Mouse (Mus musculus) cortical plate, adult 2 months (tissue): ENCODE measurements around the gene Otop2.

Experiments
- CTCF ChIP-seq: fragments of 200-500 bp; IDR thresholded peaks from 2 replicates; pipeline ENCODE4 v1.5.1; 2011; ENCODE audit warnings: mild to moderate bottlenecking, control low read depth, low read length; ENCODE audit not compliant: insufficient read depth; ENCODE audit errors: extremely low read depth
- POLR2A ChIP-seq: fragments of 200-500 bp; IDR thresholded peaks from 2 replicates; pipeline ENCODE4 v1.6.1; 2011; ENCODE audit warnings: mild to moderate bottlenecking, low read length, control low read depth; ENCODE audit not compliant: insufficient read depth; ENCODE audit errors: extremely low read depth

DNA sequence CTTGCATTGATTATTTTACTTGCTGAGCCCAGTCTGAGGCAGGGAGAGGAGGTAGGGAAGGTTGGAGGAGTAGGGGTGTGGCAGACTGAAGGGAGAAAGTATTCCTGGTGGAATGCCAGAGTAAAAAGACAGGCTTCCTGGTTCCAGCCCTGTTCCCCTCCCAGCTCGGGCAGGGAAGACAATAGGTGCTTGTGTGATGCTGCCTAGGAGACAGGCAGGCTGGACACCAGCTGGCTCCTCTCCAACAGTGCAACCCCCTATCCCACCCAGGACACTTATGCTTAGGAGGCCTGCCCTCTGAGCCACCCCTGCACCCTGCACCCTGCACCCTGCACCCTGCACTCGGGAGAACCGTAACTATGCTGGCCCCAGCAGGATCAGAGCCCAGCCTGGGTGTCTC is 52.3 kb downstream of the Otop2 start:
- TF ChIP-seq CTCF, result no peak
- TF ChIP-seq POLR2A, result no peak
